Comparison of ENCODE assay signal across 18 mouse cellular contexts in genomic region chr15:78118275-78118995, GRCm38 (mm10). TPM values are rescaled to one million over a fixed set of nuclear protein-coding genes. Genes with fewer than 3 reads are reported as not detected.
DNase-seq lines count a peak whose midpoint lies in the region; ATAC-seq lines count a peak whose summit lies in the region.
"Had no signal": no experiment of that assay in that cellular context is flagged by ENCODE, and none has a peak within 500 bp of the region (broad histone marks: within the 10 kb centered on the region; RNA-seq: fewer than 3 reads in every experiment).

No protein-coding gene starts in this region.

- DNase-seq in hindbrain, embryonic 11.5 days (ENCODE audit: low spot score): peak; percentile 15
- no peak for DNase-seq in hindbrain, embryonic 10.5 days (ENCODE audit: low spot score)
- DNase-seq in cerebellum, postnatal 10 days: peak; percentile 82 to 87
- DNase-seq in urinary bladder, adult 18-20 months (ENCODE audit: low spot score in 2 of 2): no peak
- no peak for DNase-seq in layer of hippocampus, postnatal 10 days (ENCODE audit: low spot score in 2 of 2)
- DNase-seq in heart, postnatal 36 days: no peak
- DNase-seq: adrenal gland, postnatal 14 days; B cell, adult 2 months; kidney, adult 18-20 months; right cerebral cortex, postnatal 14 days; thymus, postnatal 25 days had no signal

- ATAC-seq in hindbrain, embryonic 11.5 days (ENCODE audit: low FRiP score): no peak
- no peak for ATAC-seq in hindbrain, embryonic 15.5 days (ENCODE audit: low FRiP score, low read depth)
- ATAC-seq in neural tube, embryonic 12.5 days (ENCODE audit: low FRiP score, low read depth): no peak

- H3K27me3 ChIP-seq in hindbrain, embryonic 11.5 days (ENCODE audit: control insufficient read depth, insufficient read depth, low read length): 0 out of 2 replicates have a peak, but pooled peaks cover 2% of the 10 kb centered on the region
- H3K27me3 ChIP-seq in hindbrain, embryonic 10.5 days (ENCODE audit: insufficient read depth, poor library complexity, severe bottlenecking): peaks cover 35% of the 10 kb centered on the region
- H3K27me3 ChIP-seq in hindbrain, embryonic 15.5 days: no peaks in the 10 kb centered on the region
- H3K27me3 ChIP-seq in neural tube, embryonic 12.5 days (replicated peaks): peaks cover 11% of the 10 kb centered on the region

- H3K4me3 ChIP-seq in hindbrain, embryonic 11.5 days (ENCODE audit: low read depth, low read length): no peak overlapping the region
- H3K4me3 ChIP-seq in hindbrain, embryonic 10.5 days: no peak overlapping the region
- H3K4me3 ChIP-seq in hindbrain, embryonic 15.5 days: peak overlapping the region; percentile 58
- H3K4me3 ChIP-seq in neural tube, embryonic 12.5 days: peak overlapping the region; percentile 53

- H3K4me1 ChIP-seq in hindbrain, embryonic 11.5 days (replicated peaks; ENCODE audit: control insufficient read depth, insufficient read depth, low read length): no peaks in the 10 kb centered on the region
- peaks cover 16% of the 10 kb centered on the region for H3K4me1 ChIP-seq in hindbrain, embryonic 10.5 days (replicated peaks)
- peaks cover 58% of the 10 kb centered on the region for H3K4me1 ChIP-seq in hindbrain, embryonic 15.5 days (replicated peaks)
- H3K4me1 ChIP-seq in neural tube, embryonic 12.5 days: peaks cover 12% of the 10 kb centered on the region; the same call in 1 of the 2 replicates

- H3K9ac ChIP-seq in hindbrain, embryonic 11.5 days (ENCODE audit: low read depth, low read length): no peak overlapping the region
- peak overlapping the region; percentile 74 for H3K9ac ChIP-seq in hindbrain, embryonic 15.5 days
- H3K9ac ChIP-seq in neural tube, embryonic 12.5 days: 0 out of 2 replicates have a peak overlapping the region, but pooled peaks have one; percentile 70

- 65% methylated on average over 16 of the region's 18 CpGs for WGBS in hindbrain, embryonic 11.5 days
- WGBS in hindbrain, embryonic 10.5 days: 64% methylated on average over 18 of the region's 18 CpGs
- 34% methylated on average over 18 of the region's 18 CpGs for WGBS in hindbrain, embryonic 15.5 days
- 52% methylated on average over 18 of the region's 18 CpGs for WGBS in neural tube, embryonic 12.5 days

- no peaks in the 10 kb centered on the region for H3K9me3 ChIP-seq in hindbrain, embryonic 11.5 days (ENCODE audit: control insufficient read depth, low read length)
- no peaks in the 10 kb centered on the region for H3K9me3 ChIP-seq in hindbrain, embryonic 10.5 days
- no peaks in the 10 kb centered on the region for H3K9me3 ChIP-seq in hindbrain, embryonic 15.5 days
- no peaks in the 10 kb centered on the region for H3K9me3 ChIP-seq in neural tube, embryonic 12.5 days
- H3K9me3 ChIP-seq: limb, embryonic 10.5 days had no signal

- H3K36me3 ChIP-seq in hindbrain, embryonic 11.5 days (ENCODE audit: control insufficient read depth, insufficient read depth, low read length): no peaks in the 10 kb centered on the region
- no peaks in the 10 kb centered on the region for H3K36me3 ChIP-seq in hindbrain, embryonic 10.5 days
- H3K36me3 ChIP-seq in hindbrain, embryonic 15.5 days: no peaks in the 10 kb centered on the region
- H3K36me3 ChIP-seq in neural tube, embryonic 12.5 days: no peaks in the 10 kb centered on the region
- H3K36me3 ChIP-seq: limb, embryonic 10.5 days had no signal

- intact Hi-C loops in heart, postnatal 36 days (cut with DNase I): no loop called here

- no peak overlapping the region for H3K27ac ChIP-seq in hindbrain, embryonic 11.5 days (ENCODE audit: low read depth, low read length)
- no peak overlapping the region for H3K27ac ChIP-seq in hindbrain, embryonic 10.5 days
- peak overlapping the region; percentile 90 for H3K27ac ChIP-seq in hindbrain, embryonic 15.5 days (replicated peaks)
- no peak overlapping the region for H3K27ac ChIP-seq in neural tube, embryonic 12.5 days
- H3K27ac ChIP-seq: limb, embryonic 10.5 days had no signal

- H3K4me2 ChIP-seq in hindbrain, embryonic 11.5 days (replicated peaks; ENCODE audit: low read depth, low read length): peak overlapping the region; percentile 63; the same call in 1 of the 2 replicates
- peak overlapping the region; percentile 74 for H3K4me2 ChIP-seq in hindbrain, embryonic 15.5 days
- peak overlapping the region; percentile 63 for H3K4me2 ChIP-seq in neural tube, embryonic 12.5 days (replicated peaks)

RNA-seq across cellular contexts. Expression of gene Cacng2, which starts 1.4 kb away (rescaled TPM):
- polyA plus RNA-seq in hindbrain, embryonic 11.5 days (2014; fragmentation: Nextera tagmentation; extraction: Ambion mirVana): 1.8 and 2.4 TPM in 2 replicates
- 0.24 and 0.92 TPM in 2 replicates for polyA plus RNA-seq in hindbrain, embryonic 10.5 days (2016; fragmentation: Nextera tagmentation; extraction: Ambion mirVana)
- polyA plus RNA-seq in hindbrain, embryonic 15.5 days (2015; fragmentation: Nextera tagmentation; extraction: Ambion mirVana): 16.5 and 17.4 TPM in 2 replicates
- polyA plus RNA-seq in neural tube, embryonic 12.5 days (2016; fragmentation: Nextera tagmentation; extraction: Ambion mirVana): 4.1 and 5.7 TPM in 2 replicates
- total RNA-seq in layer of hippocampus, postnatal 10 days (2021): 10 to 100 TPM; 36.4 to 40.3 TPM
- not detected for total RNA-seq in heart, postnatal 36 days (2021)
- total RNA-seq: ES-E14; granulocyte monocyte progenitor cell, adult 5-6 weeks had no signal
- polyA plus RNA-seq: heart, postnatal 0 days; limb, embryonic 10.5 days; liver, embryonic 16.5 days had no signal

RNA-seq across cellular contexts. Expression of gene Ift27, which starts 55.5 kb away (rescaled TPM):
- 128 and 135 TPM in 2 replicates for polyA plus RNA-seq in hindbrain, embryonic 11.5 days (2014; fragmentation: Nextera tagmentation; extraction: Ambion mirVana)
- polyA plus RNA-seq in hindbrain, embryonic 10.5 days (2016; fragmentation: Nextera tagmentation; extraction: Ambion mirVana): 156 and 171 TPM in 2 replicates
- 102 and 109 TPM in 2 replicates for polyA plus RNA-seq in hindbrain, embryonic 15.5 days (2015; fragmentation: Nextera tagmentation; extraction: Ambion mirVana)
- polyA plus RNA-seq in neural tube, embryonic 12.5 days (2016; fragmentation: Nextera tagmentation; extraction: Ambion mirVana): 101 and 106 TPM in 2 replicates
- 10 to 100 TPM; 28.3 to 31.0 TPM for total RNA-seq in layer of hippocampus, postnatal 10 days (2021)
- total RNA-seq in heart, postnatal 36 days (2021): 10 to 100 TPM; 11.4 to 13.4 TPM

Comparison
In these comparisons a context has a peak if more than half of its experiments do, and no peak if none do; other contexts are left out.
1. DNase-seq: peak in hindbrain, embryonic 11.5 days (single experiment) and cerebellum, postnatal 10 days (2 of 2); none in hindbrain, embryonic 10.5 days (single experiment), urinary bladder, adult 18-20 months (0 of 2), layer of hippocampus, postnatal 10 days (0 of 2) and heart, postnatal 36 days (0 of 2).
2. H3K4me3 ChIP-seq: peak in hindbrain, embryonic 15.5 days (single experiment) and neural tube, embryonic 12.5 days (single experiment); none in hindbrain, embryonic 11.5 days (single experiment) and hindbrain, embryonic 10.5 days (single experiment).
3. Peak in every context shown above with its lines, with median percentiles within 50 percentile points of each other: H3K4me2 ChIP-seq.